Comparison of ENCODE assay signal across 28 mouse cellular contexts in the genomic region with DNA sequence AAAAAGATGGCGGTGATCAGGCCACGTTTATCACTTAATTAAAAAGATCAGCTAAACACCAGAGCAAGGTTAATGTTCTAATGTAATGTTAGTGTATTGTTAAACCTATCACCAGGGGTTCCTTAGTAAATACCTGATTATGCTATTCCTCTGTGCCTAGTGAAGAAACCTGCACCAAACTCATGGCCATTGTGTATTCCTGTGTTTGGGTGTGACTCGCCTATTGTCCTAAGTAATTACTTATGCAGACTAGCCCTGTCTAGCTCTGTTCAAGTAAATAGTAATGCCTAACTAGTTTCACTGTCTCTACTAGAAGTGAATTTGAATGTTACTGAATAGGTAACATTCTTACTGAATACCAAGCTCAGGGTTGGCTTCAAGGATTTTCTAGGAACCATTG.
"Had no signal": no experiment of that assay in that cellular context is flagged by ENCODE, and none has a peak within 500 bp of the region (broad histone marks: within the 10 kb centered on the region; RNA-seq: fewer than 3 reads in every experiment).

No protein-coding gene starts in this region.

- H3K9me3 ChIP-seq: limb, embryonic 10.5 days; limb, embryonic 12.5 days; limb, embryonic 13.5 days; limb, embryonic 15.5 days; liver, embryonic 12.5 days; liver, embryonic 13.5 days; liver, embryonic 15.5 days; lung, embryonic 15.5 days; midbrain, embryonic 10.5 days; midbrain, embryonic 12.5 days; midbrain, embryonic 13.5 days; midbrain, embryonic 15.5 days; neural tube, embryonic 12.5 days had no signal

- H3K4me1 ChIP-seq: limb, embryonic 10.5 days; limb, embryonic 12.5 days; limb, embryonic 13.5 days; limb, embryonic 15.5 days; liver, embryonic 12.5 days; liver, embryonic 13.5 days; liver, embryonic 15.5 days; lung, embryonic 15.5 days; megakaryocyte, embryonic 14.5 days; midbrain, embryonic 10.5 days; midbrain, embryonic 12.5 days; midbrain, embryonic 13.5 days; midbrain, embryonic 15.5 days; neural tube, embryonic 12.5 days had no signal

- DNase-seq: left cerebral cortex, postnatal 4 days; liver; liver, embryonic 13.5 days; liver, postnatal 0 days; lung, adult 18-20 months; lung, adult 2 months; lung, embryonic 14.5 days; lung, postnatal 10 days; lung, postnatal 14 days; lung, postnatal 36 days; lung, postnatal 4 days; midbrain, embryonic 14.5 days had no signal

- H3K9ac ChIP-seq: limb, embryonic 12.5 days; limb, embryonic 13.5 days; limb, embryonic 15.5 days; liver, embryonic 12.5 days; liver, embryonic 13.5 days; liver, embryonic 14.5 days; liver, embryonic 15.5 days; liver, postnatal 0 days; lung, embryonic 14.5 days; lung, embryonic 15.5 days; midbrain, embryonic 12.5 days; midbrain, embryonic 13.5 days; midbrain, embryonic 15.5 days; neural tube, embryonic 12.5 days had no signal

- H3K27ac ChIP-seq: limb, embryonic 10.5 days; limb, embryonic 12.5 days; limb, embryonic 13.5 days; limb, embryonic 15.5 days; liver, embryonic 12.5 days; liver, embryonic 13.5 days; liver, embryonic 14.5 days; liver, embryonic 15.5 days; lung, embryonic 15.5 days; macrophage; midbrain, embryonic 10.5 days; midbrain, embryonic 12.5 days; midbrain, embryonic 13.5 days; midbrain, embryonic 15.5 days; neural tube, embryonic 12.5 days had no signal

- H3K36me3 ChIP-seq: limb, embryonic 10.5 days; limb, embryonic 12.5 days; limb, embryonic 13.5 days; limb, embryonic 15.5 days; liver, embryonic 12.5 days; liver, embryonic 13.5 days; liver, embryonic 15.5 days; lung, embryonic 15.5 days; midbrain, embryonic 10.5 days; midbrain, embryonic 12.5 days; midbrain, embryonic 13.5 days; midbrain, embryonic 15.5 days; neural tube, embryonic 12.5 days had no signal

- H3K4me3 ChIP-seq: limb, embryonic 10.5 days; limb, embryonic 12.5 days; limb, embryonic 13.5 days; limb, embryonic 15.5 days; liver, embryonic 12.5 days; liver, embryonic 13.5 days; liver, embryonic 15.5 days; lung, embryonic 15.5 days; megakaryocyte, embryonic 14.5 days; midbrain, embryonic 10.5 days; midbrain, embryonic 12.5 days; midbrain, embryonic 13.5 days; midbrain, embryonic 15.5 days; myocyte; neural tube, embryonic 12.5 days had no signal
